Mouse (Mus musculus) CH12.LX (cell line): ENCODE measurements around the gene Cemip2. TPM values are rescaled to one million over a fixed set of nuclear protein-coding genes. Genes with fewer than 3 reads are reported as not detected.

ENCODE experiments used
- DNase-seq: peaks from one replicate; pipeline ENCODE4 v3.0.0-alpha.2; 2013; ENCODE audit errors: extremely low read depth
- H3K27ac ChIP-seq: 2 replicates; pipeline ENCODE4 v1.5.1; 2012; ENCODE audit warnings: low read depth, mild to moderate bottlenecking, control low read depth, moderate library complexity; ENCODE audit not compliant: insufficient read depth
- H3K27me3 ChIP-seq: replicated peaks from 2 replicates; pipeline ENCODE3; 2012; ENCODE audit warnings: inconsistent platforms
- H3K36me3 ChIP-seq, 2 experiments: replicated peaks in 1 of 2; 2 replicates each; pipeline versions ENCODE3 to v1.6.1; 2012; ENCODE audit warnings: inconsistent platforms in 1 of 2, low read length in 1 of 2, mild to moderate bottlenecking in 1 of 2, mixed read lengths in 1 of 2, moderate library complexity in 1 of 2; ENCODE audit not compliant: control insufficient read depth in 1 of 2, insufficient read depth in 1 of 2
- H3K4me1 ChIP-seq, 2 experiments: 2 replicates each; pipeline ENCODE4 v1.6.1; 2012; ENCODE audit warnings: inconsistent platforms in 1 of 2, moderate library complexity in 1 of 2; ENCODE audit not compliant: insufficient read depth in 2 of 2, control insufficient read depth in 1 of 2
- H3K4me2 ChIP-seq: 2 replicates; pipeline ENCODE4 v1.6.1; 2012; ENCODE audit warnings: low read depth, mild to moderate bottlenecking, control low read depth; ENCODE audit not compliant: poor library complexity, insufficient read depth, severe bottlenecking
- H3K4me3 ChIP-seq, 3 experiments: fragments of 150-350 bp in 1 of 3; sonication (generic) in 1 of 3; replicated peaks in 1 of 3; 2 replicates each; pipeline versions ENCODE3 to v1.5.1; 2011 to 2012; ENCODE audit warnings: low read depth in 2 of 3, low read length in 2 of 3, mild to moderate bottlenecking in 2 of 3, moderate library complexity in 2 of 3, control low read depth in 1 of 3, improper control_type of control experiment in 1 of 3, inconsistent platforms in 1 of 3, mixed read lengths in 1 of 3; ENCODE audit not compliant: poor library complexity in 1 of 3
- H3K79me2 ChIP-seq: replicated peaks from 2 replicates; pipeline ENCODE4 v1.6.1; 2012; ENCODE audit warnings: mild to moderate bottlenecking, moderate library complexity; ENCODE audit not compliant: control insufficient read depth, poor library complexity, insufficient read depth, severe bottlenecking; ENCODE audit errors: extremely low read depth
- H3K9ac ChIP-seq: 2 replicates; pipeline ENCODE4 v1.6.1; 2012; ENCODE audit warnings: low read depth, mild to moderate bottlenecking, control low read depth, moderate library complexity; ENCODE audit not compliant: insufficient read depth
- H3K9me3 ChIP-seq: replicated peaks from 2 replicates; pipeline ENCODE3; 2012; ENCODE audit warnings: low read length, inconsistent platforms, mixed read lengths
- BHLHE40 ChIP-seq: IDR thresholded peaks from 2 replicates; pipeline ENCODE4 v1.6.1; 2011; ENCODE audit warnings: mild to moderate bottlenecking, low read depth, low read length, improper control_type of control experiment
- CHD1 ChIP-seq: IDR thresholded peaks from 2 replicates; pipeline ENCODE4 v1.6.1; 2012; ENCODE audit warnings: low read depth, low read length, improper control_type of control experiment, inconsistent platforms
- CHD2 ChIP-seq: IDR thresholded peaks from 2 replicates; pipeline ENCODE4 v1.6.1; 2011; ENCODE audit warnings: low read length, improper control_type of control experiment
- CTCF ChIP-seq, 2 experiments: IDR thresholded peaks in 1 of 2; conservative IDR thresholded peaks in 1 of 2; 2 replicates each; pipeline ENCODE4 v1.5.1; 2011 to 2012; ENCODE audit warnings: low read depth in 2 of 2, low read length in 2 of 2, improper control_type of control experiment in 1 of 2, inconsistent platforms in 1 of 2, mild to moderate bottlenecking in 1 of 2, moderate library complexity in 1 of 2
- E2F4 ChIP-seq: IDR thresholded peaks from 2 replicates; pipeline ENCODE4 v1.6.1; 2011; ENCODE audit warnings: low read depth, low read length, improper control_type of control experiment; ENCODE audit not compliant: insufficient replicate concordance
- ELF1 ChIP-seq: IDR thresholded peaks from 2 replicates; pipeline ENCODE4 v1.6.1; 2014; ENCODE audit warnings: low read depth, mild to moderate bottlenecking, inconsistent platforms, low read length, improper control_type of control experiment
- EP300 ChIP-seq: IDR thresholded peaks from 2 replicates; pipeline ENCODE4 v1.6.1; 2011; ENCODE audit warnings: low read length, improper control_type of control experiment
- ETS1 ChIP-seq: conservative IDR thresholded peaks from 2 replicates; pipeline ENCODE4 v1.6.1; 2012; ENCODE audit warnings: low read depth, mild to moderate bottlenecking, inconsistent platforms, low read length, improper control_type of control experiment, moderate library complexity
- GABPA ChIP-seq: IDR thresholded peaks from 2 replicates; pipeline ENCODE4 v1.6.1; 2012; ENCODE audit warnings: low read depth, low read length, improper control_type of control experiment, inconsistent platforms; ENCODE audit not compliant: insufficient replicate concordance
- HCFC1 ChIP-seq: IDR thresholded peaks from 2 replicates; pipeline ENCODE4 v1.6.1; 2012; ENCODE audit warnings: low read depth, mild to moderate bottlenecking, inconsistent platforms, low read length, improper control_type of control experiment
- IRF4 ChIP-seq: IDR thresholded peaks from 2 replicates; pipeline ENCODE4 v1.6.1; 2014; ENCODE audit warnings: low read depth, mild to moderate bottlenecking, inconsistent platforms, low read length, improper control_type of control experiment
- JUN ChIP-seq: IDR thresholded peaks from 2 replicates; pipeline ENCODE4 v1.6.1; 2011; ENCODE audit warnings: low read depth, mild to moderate bottlenecking, low read length, improper control_type of control experiment, moderate library complexity; ENCODE audit not compliant: insufficient read depth
- JUND ChIP-seq: conservative IDR thresholded peaks from 2 replicates; pipeline ENCODE4 v1.6.1; 2011; ENCODE audit warnings: low read depth, low read length, improper control_type of control experiment
- KAT2A ChIP-seq: IDR thresholded peaks from 2 replicates; pipeline ENCODE4 v1.6.1; 2012; ENCODE audit warnings: low read length, improper control_type of control experiment, inconsistent platforms; ENCODE audit not compliant: insufficient replicate concordance
- MAFK ChIP-seq: IDR thresholded peaks from 2 replicates; pipeline ENCODE4 v1.6.1; 2011; ENCODE audit warnings: low read length, improper control_type of control experiment; ENCODE audit not compliant: insufficient replicate concordance
- MAX ChIP-seq: IDR thresholded peaks from 2 replicates; pipeline ENCODE4 v1.6.1; 2011; ENCODE audit warnings: low read length, improper control_type of control experiment
- MAZ ChIP-seq: IDR thresholded peaks from 2 replicates; pipeline ENCODE4 v1.6.1; 2012; ENCODE audit warnings: low read depth, mild to moderate bottlenecking, inconsistent platforms, low read length, improper control_type of control experiment, moderate library complexity
- MXI1 ChIP-seq: IDR thresholded peaks from 2 replicates; pipeline ENCODE4 v1.6.1; 2011; ENCODE audit warnings: mild to moderate bottlenecking, low read depth, low read length, improper control_type of control experiment
- MYC ChIP-seq: IDR thresholded peaks from 2 replicates; pipeline ENCODE4 v1.6.1; 2011; ENCODE audit warnings: low read depth, mild to moderate bottlenecking, improper control_type of control experiment, low read length
- NELFE ChIP-seq: IDR thresholded peaks from 2 replicates; pipeline ENCODE4 v1.6.1; 2011; ENCODE audit warnings: low read depth, low read length, improper control_type of control experiment
- NRF1 ChIP-seq: IDR thresholded peaks from 2 replicates; pipeline ENCODE4 v1.6.1; 2014; ENCODE audit warnings: low read depth, mild to moderate bottlenecking, inconsistent platforms, low read length, improper control_type of control experiment, moderate library complexity
- PAX5 ChIP-seq: IDR thresholded peaks from 2 replicates; pipeline ENCODE4 v1.6.1; 2012; ENCODE audit warnings: low read length, inconsistent platforms, mixed read lengths
- POLR2A ChIP-seq: IDR thresholded peaks from 2 replicates; pipeline ENCODE4 v1.6.1; 2011; ENCODE audit warnings: low read depth, mild to moderate bottlenecking, improper control_type of control experiment, low read length
- POLR2AphosphoS2 ChIP-seq: IDR thresholded peaks from 2 replicates; pipeline ENCODE4 v1.6.1; 2011; ENCODE audit warnings: low read depth, low read length, improper control_type of control experiment
- RAD21 ChIP-seq: IDR thresholded peaks from 2 replicates; pipeline ENCODE4 v1.6.1; 2011; ENCODE audit warnings: low read depth, mild to moderate bottlenecking, low read length, improper control_type of control experiment, moderate library complexity
- RCOR1 ChIP-seq: conservative IDR thresholded peaks from 2 replicates; pipeline ENCODE4 v1.6.1; 2012; ENCODE audit warnings: low read depth, mild to moderate bottlenecking, inconsistent platforms, low read length, improper control_type of control experiment
- SIN3A ChIP-seq: IDR thresholded peaks from 2 replicates; pipeline ENCODE4 v1.6.1; 2012; ENCODE audit warnings: low read length, improper control_type of control experiment, inconsistent platforms
- SMC3 ChIP-seq: IDR thresholded peaks from 2 replicates; pipeline ENCODE4 v1.6.1; 2011; ENCODE audit warnings: low read depth, low read length, improper control_type of control experiment
- TBP ChIP-seq: conservative IDR thresholded peaks from 2 replicates; pipeline ENCODE4 v1.6.1; 2011; ENCODE audit warnings: low read depth, low read length, improper control_type of control experiment
- TCF12 ChIP-seq: IDR thresholded peaks from 2 replicates; pipeline ENCODE4 v1.6.1; 2014; ENCODE audit warnings: low read depth, mild to moderate bottlenecking, inconsistent platforms, low read length, improper control_type of control experiment
- UBTF ChIP-seq: IDR thresholded peaks from 2 replicates; pipeline ENCODE4 v1.6.1; 2012; ENCODE audit warnings: low read depth, mild to moderate bottlenecking, inconsistent platforms, low read length, improper control_type of control experiment, moderate library complexity
- USF1 ChIP-seq: IDR thresholded peaks from 2 replicates; pipeline ENCODE4 v1.6.1; 2014; ENCODE audit warnings: low read depth, mild to moderate bottlenecking, inconsistent platforms, low read length, improper control_type of control experiment
- USF2 ChIP-seq: conservative IDR thresholded peaks from 2 replicates; pipeline ENCODE4 v1.6.1; 2011; ENCODE audit warnings: low read depth, low read length, improper control_type of control experiment
- ZC3H11A ChIP-seq: IDR thresholded peaks from 2 replicates; pipeline ENCODE4 v1.6.1; 2012; ENCODE audit warnings: low read depth, mild to moderate bottlenecking, inconsistent platforms, low read length, improper control_type of control experiment
- ZKSCAN1 ChIP-seq: IDR thresholded peaks from 2 replicates; pipeline ENCODE4 v1.6.1; 2012; ENCODE audit warnings: low read depth, inconsistent platforms, low read length, improper control_type of control experiment, borderline replicate concordance
- ZMIZ1 ChIP-seq: IDR thresholded peaks from 2 replicates; pipeline ENCODE4 v1.6.1; 2012; ENCODE audit warnings: low read depth, mild to moderate bottlenecking, inconsistent platforms, low read length, improper control_type of control experiment
- ZNF384 ChIP-seq: IDR thresholded peaks from 2 replicates; pipeline ENCODE4 v1.6.1; 2012; ENCODE audit warnings: low read depth, low read length, improper control_type of control experiment, inconsistent platforms
- dilution Hi-C: fragments of 300-500 bp; cut with MboI; formaldehyde crosslinking; loops from 2 replicates; pipeline ENCODE4 v1.14.3; 2020; ENCODE audit warnings: low sequenced_read_pairs; ENCODE audit not compliant: extremely low pct_unique_long_range_greater_than_20kb, extremely low pct_ligation_motif_present
- in situ Hi-C: fragments of 300-500 bp; cut with MboI; formaldehyde crosslinking; loops from 3 replicates; pipeline ENCODE4 v1.14.3; 2019; ENCODE audit warnings: low sequenced_read_pairs, low pct_ligation_motif_present, low pct_unique_long_range_greater_than_20kb, mixed read lengths
- polyA plus RNA-seq: library from polyadenylated mRNA; unstranded; fragments of >175 nt; gene quantifications from 2 replicates; pipeline ENCODE4 v1.2.1, GENCODE M21; 2012; ENCODE audit warnings: low read depth; ENCODE audit not compliant: insufficient read length
- total RNA-seq, 2 experiments: library from RNA; depleted of rRNA; stranded (reverse); fragments of 300-350 nt in 1 of 2; fragments of >200 nt in 1 of 2; gene quantifications; 2 replicates each; pipeline ENCODE4 v1.2.3; 2012 to 2014

The Cemip2 gene
- total and polyA plus RNA-seq, 3 experiments: 7.4 to 8.5 (median 7.9) TPM

GRCm38 (mm10) chr19:21825128-21825885 lies 47.2 kb downstream of the Cemip2 start:
- no peak for DNase-seq
- H3K4me2 ChIP-seq: no peak overlapping the region
- H3K4me1 ChIP-seq: peaks cover 0 to 5% of the 10 kb centered on the region in 2 experiments; a peak in 1 of 4 replicates

GRCm38 (mm10) chr19:21833416-21833992 lies 55.4 kb downstream of the Cemip2 start:
- Histone ChIP-seq H3K79me2 (no peaks in the 10 kb centered on the region), H3K27me3 (no peaks in the 10 kb centered on the region), H3K4me1 (no peaks in the 10 kb centered on the region), H3K9me3 (no peaks in the 10 kb centered on the region), H3K27ac (no peak overlapping the region), H3K36me3 (peaks cover 0 to 73% of the 10 kb centered on the region in 2 experiments), H3K4me3 (no peak overlapping the region), H3K9ac (no peak overlapping the region), H3K4me2 (no peak overlapping the region)
- in situ Hi-C loops: loop anchor here (5.0 kb wide), 1 partner anchor 36 kb away; no protein-coding TSS in a partner anchor
- dilution Hi-C loops: no loop called here
- DNase-seq: no peak
- TF ChIP-seq RCOR1 (no peak), POLR2A (no peak), KAT2A (no peak), EP300 (no peak), ZMIZ1 (no peak), MAFK (no peak), SIN3A (no peak), CHD1 (no peak), JUN (no peak), ETS1 (no peak), NRF1 (no peak), RAD21 (no peak), MAZ (no peak), TCF12 (no peak), ZC3H11A (no peak), JUND (no peak), USF1 (no peak)
- TF ChIP-seq, all 38 proteins: peak for 0

More at GRCm38 (mm10) chr19:21825128-21825885, 47.2 kb downstream of the Cemip2 start:
- dilution Hi-C loops (no loop called here), in situ Hi-C loops (no loop called here)
- Histone ChIP-seq H3K27me3 (no peaks in the 10 kb centered on the region), H3K9ac (no peak overlapping the region), H3K79me2 (no peaks in the 10 kb centered on the region), H3K36me3 (peaks cover 0 to 47% of the 10 kb centered on the region in 2 experiments), H3K4me3 (no peak overlapping the region), H3K27ac (no peak overlapping the region), H3K9me3 (no peaks in the 10 kb centered on the region)
- TF ChIP-seq EP300 (no peak), RAD21 (peak; percentile 49), MYC (no peak), ZMIZ1 (no peak), POLR2AphosphoS2 (no peak), JUN (no peak), MAX (no peak), SMC3 (peak; percentile 34), JUND (no peak), USF2 (no peak), POLR2A (no peak), ZNF384 (peak; percentile 94), ETS1 (no peak), KAT2A (no peak), HCFC1 (no peak), NRF1 (no peak), CTCF (conservative IDR thresholded peaks at IDR 0.05 in 1 of 2, IDR thresholded peaks at IDR 0.05 in 1 of 2; ENCODE audit: low read depth in 2 of 2, low read length in 2 of 2) (peak in 1 of 2 experiments; percentile 50; a peak in 2 of 4 replicates), ELF1 (no peak), TBP (no peak), UBTF (no peak), TCF12 (no peak), BHLHE40 (no peak), ZC3H11A (no peak), RCOR1 (no peak), E2F4 (no peak), IRF4 (no peak), USF1 (no peak), PAX5 (no peak), NELFE (no peak), SIN3A (no peak), MXI1 (no peak), CHD2 (no peak), ZKSCAN1 (no peak), GABPA (no peak)
